ENCODE assay signal across 30 mouse cellular contexts in genomic region chr9:37188024-37188423, GRCm38 (mm10). TPM values are rescaled to one million over a fixed set of nuclear protein-coding genes. Genes with fewer than 3 reads are reported as not detected.
"Had no signal": no experiment of that assay in that cellular context is flagged by ENCODE, and none has a peak within 500 bp of the region (broad histone marks: within the 10 kb centered on the region; RNA-seq: fewer than 3 reads in every experiment).

No protein-coding gene starts in this region.

- H3K27me3 ChIP-seq: embryonic facial prominence, embryonic 12.5 days; embryonic facial prominence, embryonic 15.5 days; forebrain, embryonic 12.5 days; forebrain, embryonic 13.5 days; forebrain, embryonic 15.5 days had no signal

- DNase-seq: cerebellum, adult 2 months; cerebellum, adult 8-10 months; cerebellum, adult 9-10 months; cerebellum, adult 9-11 months; cerebellum, postnatal 10 days; cerebellum, postnatal 14 days; cerebellum, postnatal 25 days; cerebellum, postnatal 36 days; embryo, embryonic 11 days; forebrain, postnatal 0 days; gastrocnemius, adult 2 months; gastrocnemius, postnatal 10 days; gastrocnemius, postnatal 14 days; gastrocnemius, postnatal 25 days; gastrocnemius, postnatal 36 days; heart, adult 18-20 months had no signal

- H3K4me1 ChIP-seq: embryonic facial prominence, embryonic 10.5 days; embryonic facial prominence, embryonic 12.5 days; embryonic facial prominence, embryonic 13.5 days; embryonic facial prominence, embryonic 15.5 days; heart, embryonic 10.5 days had no signal

- ATAC-seq: forebrain, embryonic 13.5 days; forebrain, embryonic 14.5 days; forebrain, embryonic 15.5 days; forebrain, embryonic 16.5 days; forebrain, postnatal 0 days had no signal

- H3K36me3 ChIP-seq: embryonic facial prominence, embryonic 10.5 days; embryonic facial prominence, embryonic 12.5 days; embryonic facial prominence, embryonic 13.5 days; embryonic facial prominence, embryonic 15.5 days; forebrain, embryonic 10.5 days; forebrain, embryonic 12.5 days; forebrain, embryonic 15.5 days; heart, embryonic 10.5 days had no signal

- H3K27ac ChIP-seq: embryonic facial prominence, embryonic 10.5 days; embryonic facial prominence, embryonic 12.5 days; embryonic facial prominence, embryonic 13.5 days; embryonic facial prominence, embryonic 15.5 days; forebrain, embryonic 10.5 days; forebrain, embryonic 12.5 days; forebrain, embryonic 13.5 days; forebrain, embryonic 15.5 days; gastrocnemius, adult 2 months; heart, embryonic 10.5 days had no signal

- H3K4me3 ChIP-seq: embryonic facial prominence, embryonic 10.5 days; embryonic facial prominence, embryonic 12.5 days; embryonic facial prominence, embryonic 13.5 days; embryonic facial prominence, embryonic 15.5 days; erythroblast, embryonic 14.5 days; forebrain, embryonic 10.5 days; forebrain, embryonic 12.5 days; forebrain, embryonic 13.5 days; forebrain, embryonic 15.5 days; gastrocnemius, adult 2 months; heart, embryonic 10.5 days had no signal

- H3K9ac ChIP-seq: embryonic facial prominence, embryonic 12.5 days; embryonic facial prominence, embryonic 13.5 days; embryonic facial prominence, embryonic 15.5 days; forebrain, embryonic 12.5 days; forebrain, embryonic 13.5 days; forebrain, embryonic 15.5 days; forebrain, postnatal 0 days had no signal

RNA-seq across cellular contexts. Expression of gene Pknox2, which starts 40.8 kb away (rescaled TPM):
- total RNA-seq: common myeloid progenitor, adult 5-6 weeks; granulocyte monocyte progenitor cell, adult 5-6 weeks had no signal
- polyA plus RNA-seq: erythroblast, embryonic 14.5 days had no signal
